Mouse (Mus musculus): ENCODE data around the gene Polr2h. TPM values are rescaled to one million over a fixed set of nuclear protein-coding genes. Genes with fewer than 3 reads are reported as not detected.

Polr2h gene
- total and polyA plus RNA-seq, 2 experiments from 2014 or later: 43.7 to 87.4 TPM

- H3K4me2 ChIP-seq (ENCODE audit: low read depth): no peak overlapping the region
- no peak for TF ChIP-seq CTCF (IDR thresholded peaks at IDR 0.05; ENCODE audit: low read depth)
- H3K27me3 ChIP-seq (ENCODE audit: insufficient read depth, low read length): no peaks in the 10 kb centered on the region
- H3K9me3 ChIP-seq (ENCODE audit: low read length): no peaks in the 10 kb centered on the region
- H3K4me3 ChIP-seq (ENCODE audit: low read depth, low read length): no peak overlapping the region
- H3K27ac ChIP-seq (ENCODE audit: low read depth, low read length): no peak overlapping the region
- no peak overlapping the region for H3K9ac ChIP-seq
- DNase-seq (no peak), ATAC-seq (no peak)
- peaks cover 18% of the 10 kb centered on the region for H3K36me3 ChIP-seq (ENCODE audit: insufficient read depth)
- peaks cover 4% of the 10 kb centered on the region; the same call in 1 of the 2 replicates for H3K4me1 ChIP-seq (ENCODE audit: insufficient read depth)
- 89% methylated on average over 10 of the region's 10 CpGs for WGBS
Measured at GRCm38 (mm10) chr16:20721808-20722207, 4.3 kb downstream of the Polr2h start.

DNA sequence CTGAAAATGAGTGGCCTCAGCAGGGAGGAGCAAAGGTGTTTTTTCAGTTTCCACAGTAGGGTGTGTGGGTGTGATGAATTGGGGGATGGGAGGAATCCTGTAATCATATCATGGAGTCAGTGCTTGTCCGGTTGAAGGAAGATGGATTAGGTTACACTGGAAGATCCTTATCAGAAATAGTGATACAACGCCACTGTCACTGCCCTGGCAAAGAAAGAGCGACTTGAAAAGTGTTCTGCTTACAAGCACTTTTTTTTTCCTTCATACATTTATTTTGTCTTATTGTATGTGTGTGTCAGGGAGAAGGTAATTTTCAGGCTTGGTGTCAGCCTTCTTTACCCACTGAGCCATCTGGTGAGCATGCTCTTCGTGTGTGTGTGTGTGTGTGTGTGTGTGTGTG, 5.3 kb downstream of the Polr2h start:
- TF ChIP-seq CTCF (IDR thresholded peaks at IDR 0.05; ENCODE audit: low read depth): no peak
- WGBS: 89% methylated on average over 4 of the region's 4 CpGs
- H3K9me3 ChIP-seq (ENCODE audit: low read length): no peaks in the 10 kb centered on the region
- no peaks in the 10 kb centered on the region for H3K27me3 ChIP-seq (ENCODE audit: insufficient read depth, low read length)
- H3K4me3 ChIP-seq (ENCODE audit: low read depth, low read length): no peak overlapping the region
- no peak overlapping the region for H3K4me2 ChIP-seq (ENCODE audit: low read depth)
- H3K27ac ChIP-seq (ENCODE audit: low read depth, low read length): no peak overlapping the region
- no peak overlapping the region for H3K9ac ChIP-seq
- ATAC-seq (no peak), DNase-seq (no peak)
- peaks cover 4% of the 10 kb centered on the region; the same call in 1 of the 2 replicates for H3K4me1 ChIP-seq (ENCODE audit: insufficient read depth)
- peaks cover 18% of the 10 kb centered on the region for H3K36me3 ChIP-seq (ENCODE audit: insufficient read depth)

DNA sequence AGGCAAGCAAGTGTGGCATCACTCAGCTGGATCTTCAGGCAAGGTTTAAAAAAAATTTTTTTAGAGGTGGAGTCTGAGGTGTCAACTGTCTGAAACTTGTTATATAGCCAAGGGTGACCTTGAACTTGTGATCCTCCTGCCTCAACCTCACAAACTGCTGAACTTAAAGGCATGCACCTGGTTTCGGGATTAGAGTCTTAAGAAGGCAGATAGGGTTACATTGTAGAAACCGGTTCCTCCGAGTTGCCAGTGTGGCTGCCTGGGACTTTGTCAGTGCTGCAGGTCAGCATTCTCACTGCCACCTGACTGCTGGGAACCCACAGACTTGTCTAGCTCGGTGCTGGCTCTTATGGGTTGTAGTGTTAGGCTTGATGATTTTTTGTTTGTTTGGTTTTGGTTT, 5.8 kb downstream of the Polr2h start:
- H3K4me2 ChIP-seq (ENCODE audit: low read depth): no peak overlapping the region
- H3K4me3 ChIP-seq (ENCODE audit: low read depth, low read length): no peak overlapping the region
- peaks cover 18% of the 10 kb centered on the region for H3K36me3 ChIP-seq (ENCODE audit: insufficient read depth)
- H3K27me3 ChIP-seq (ENCODE audit: insufficient read depth, low read length): no peaks in the 10 kb centered on the region
- no peaks in the 10 kb centered on the region for H3K9me3 ChIP-seq (ENCODE audit: low read length)
- ATAC-seq (no peak), DNase-seq (no peak)
- H3K9ac ChIP-seq: no peak overlapping the region
- 69% methylated on average over 4 of the region's 4 CpGs for WGBS
- no peak for TF ChIP-seq CTCF (IDR thresholded peaks at IDR 0.05; ENCODE audit: low read depth)
- peaks cover 4% of the 10 kb centered on the region; the same call in 1 of the 2 replicates for H3K4me1 ChIP-seq (ENCODE audit: insufficient read depth)
- no peak overlapping the region for H3K27ac ChIP-seq (ENCODE audit: low read depth, low read length)

DNA sequence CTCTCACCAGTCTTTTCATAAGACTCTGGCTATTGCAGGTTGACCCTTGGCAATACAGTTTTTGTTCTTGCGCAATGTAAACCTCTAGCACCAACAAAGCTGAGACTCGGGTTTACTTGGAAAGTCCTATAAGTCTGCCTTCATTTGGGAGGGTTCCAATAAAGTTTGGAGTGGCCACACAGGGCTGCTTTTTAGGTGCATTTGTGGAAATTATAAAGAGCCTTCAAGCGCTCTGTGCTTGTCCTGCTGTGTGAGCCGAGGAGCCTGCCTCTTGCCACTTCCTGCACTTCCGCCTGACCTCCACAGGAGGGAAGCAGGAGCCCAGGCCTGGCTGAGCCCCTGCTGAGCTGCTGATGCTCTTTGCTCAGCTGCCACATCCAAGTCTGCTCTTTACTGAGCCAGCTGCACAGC, 6.9 kb downstream of the Polr2h start:
- Histone ChIP-seq H3K4me1 (ENCODE audit: insufficient read depth) (no peaks in the 10 kb centered on the region), H3K9me3 (ENCODE audit: low read length) (no peaks in the 10 kb centered on the region), H3K4me3 (ENCODE audit: low read depth, low read length) (no peak overlapping the region), H3K36me3 (ENCODE audit: insufficient read depth) (peaks cover 18% of the 10 kb centered on the region), H3K9ac (no peak overlapping the region), H3K27me3 (ENCODE audit: insufficient read depth, low read length) (no peaks in the 10 kb centered on the region), H3K4me2 (ENCODE audit: low read depth) (no peak overlapping the region), H3K27ac (ENCODE audit: low read depth, low read length) (no peak overlapping the region)
- WGBS: 36% methylated on average over 5 of the region's 5 CpGs
- peak; percentile 78 for TF ChIP-seq CTCF (IDR thresholded peaks at IDR 0.05; ENCODE audit: low read depth)
- DNase-seq (peak; percentile 60), ATAC-seq (peak; percentile 87)

- no peak for DNase-seq
- H3K36me3 ChIP-seq (ENCODE audit: insufficient read depth): peaks cover 13% of the 10 kb centered on the region
- no peaks in the 10 kb centered on the region for H3K27me3 ChIP-seq (ENCODE audit: insufficient read depth, low read length)
- H3K27ac ChIP-seq (ENCODE audit: low read depth, low read length): no peak overlapping the region
- ATAC-seq: no peak
- TF ChIP-seq CTCF (IDR thresholded peaks at IDR 0.05; ENCODE audit: low read depth): no peak
- H3K4me3 ChIP-seq (ENCODE audit: low read depth, low read length): no peak overlapping the region
- H3K4me2 ChIP-seq (ENCODE audit: low read depth): no peak overlapping the region
- no peaks in the 10 kb centered on the region for H3K4me1 ChIP-seq (ENCODE audit: insufficient read depth)
- no peak overlapping the region for H3K9ac ChIP-seq
- 86% methylated on average over 7 of the region's 7 CpGs for WGBS
- H3K9me3 ChIP-seq (ENCODE audit: low read length): no peaks in the 10 kb centered on the region
Measured at GRCm38 (mm10) chr16:20725321-20725720, 7.9 kb downstream of the Polr2h start.

DNA sequence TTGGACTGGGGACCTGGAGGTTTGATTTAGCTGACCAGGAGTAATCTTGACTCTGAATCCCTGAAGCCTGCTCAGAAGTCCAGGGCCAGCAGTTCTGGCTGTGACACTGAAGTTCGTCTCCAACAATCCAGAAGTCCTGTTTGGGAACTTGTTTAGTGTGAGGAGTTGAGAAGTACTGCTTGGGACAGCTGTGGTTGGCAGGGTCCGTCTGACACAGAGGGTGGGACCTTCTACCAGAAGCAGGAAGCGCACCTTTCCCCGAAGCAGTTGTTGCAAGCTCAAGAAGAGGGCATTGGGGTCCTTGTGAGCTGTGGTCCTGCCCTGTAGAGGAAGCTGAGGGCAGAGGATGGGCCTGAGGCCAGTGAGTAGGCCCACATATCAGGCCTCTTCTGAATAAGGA, 8.3 kb downstream of the Polr2h start:
- no peaks in the 10 kb centered on the region for H3K9me3 ChIP-seq (ENCODE audit: low read length)
- peaks cover 11% of the 10 kb centered on the region; the same call in 1 of the 2 replicates for H3K36me3 ChIP-seq (ENCODE audit: insufficient read depth)
- H3K27ac ChIP-seq (ENCODE audit: low read depth, low read length): no peak overlapping the region
- DNase-seq (no peak), ATAC-seq (no peak)
- no peaks in the 10 kb centered on the region for H3K4me1 ChIP-seq (ENCODE audit: insufficient read depth)
- TF ChIP-seq CTCF (IDR thresholded peaks at IDR 0.05; ENCODE audit: low read depth): no peak
- H3K9ac ChIP-seq: no peak overlapping the region
- H3K27me3 ChIP-seq (ENCODE audit: insufficient read depth, low read length): no peaks in the 10 kb centered on the region
- no peak overlapping the region for H3K4me3 ChIP-seq (ENCODE audit: low read depth, low read length)
- WGBS: 89% methylated on average over 4 of the region's 4 CpGs
- H3K4me2 ChIP-seq (ENCODE audit: low read depth): no peak overlapping the region

DNA sequence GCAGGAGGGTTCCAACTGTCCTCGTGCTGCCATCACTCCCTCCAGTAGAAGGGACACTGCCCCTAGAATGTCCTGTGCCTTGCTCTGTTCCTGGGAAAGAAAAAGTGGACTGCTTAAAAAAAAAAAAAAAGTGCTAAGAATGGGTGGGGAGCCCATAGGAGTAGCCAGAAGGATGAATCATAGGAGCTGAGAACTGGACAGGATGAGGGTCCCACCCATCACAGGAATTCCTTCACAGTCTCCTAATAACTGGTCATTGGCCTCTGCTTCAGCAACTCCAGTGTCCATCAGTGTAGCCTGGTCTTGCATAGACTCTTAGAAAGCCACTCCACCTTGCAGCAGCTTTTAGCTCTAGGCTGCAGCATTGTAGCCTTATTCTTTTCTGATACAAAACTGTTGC, 8.9 kb downstream of the Polr2h start:
- Histone ChIP-seq H3K27ac (ENCODE audit: low read depth, low read length) (no peak overlapping the region), H3K9me3 (ENCODE audit: low read length) (no peaks in the 10 kb centered on the region), H3K4me2 (ENCODE audit: low read depth) (no peak overlapping the region), H3K9ac (no peak overlapping the region), H3K4me1 (ENCODE audit: insufficient read depth) (no peaks in the 10 kb centered on the region), H3K4me3 (ENCODE audit: low read depth, low read length) (no peak overlapping the region), H3K27me3 (ENCODE audit: insufficient read depth, low read length) (no peaks in the 10 kb centered on the region), H3K36me3 (ENCODE audit: insufficient read depth) (peaks cover 10% of the 10 kb centered on the region; the same call in 1 of the 2 replicates)
- 77% methylated on average over 1 of the region's 1 CpGs for WGBS
- ATAC-seq: no peak
- no peak for DNase-seq
- no peak for TF ChIP-seq CTCF (IDR thresholded peaks at IDR 0.05; ENCODE audit: low read depth)

All from forebrain, postnatal 0 days (tissue).